Mouse (Mus musculus): ENCODE results near the gene 4921536K21Rik. TPM values are rescaled to one million over a fixed set of nuclear protein-coding genes. Genes with fewer than 3 reads are reported as not detected.

Gene 4921536K21Rik
- total RNA-seq (2023): 0.35 TPM

GRCm38 (mm10) chr11:3894406-3895281, at the start of gene 4921536K21Rik, which contains the start of gene Dusp18:
TSS of gene 4921536K21Rik (minus strand) at chr11:3895098.
TSS of gene Dusp18 (plus strand) at chr11:3895240.

DNA sequence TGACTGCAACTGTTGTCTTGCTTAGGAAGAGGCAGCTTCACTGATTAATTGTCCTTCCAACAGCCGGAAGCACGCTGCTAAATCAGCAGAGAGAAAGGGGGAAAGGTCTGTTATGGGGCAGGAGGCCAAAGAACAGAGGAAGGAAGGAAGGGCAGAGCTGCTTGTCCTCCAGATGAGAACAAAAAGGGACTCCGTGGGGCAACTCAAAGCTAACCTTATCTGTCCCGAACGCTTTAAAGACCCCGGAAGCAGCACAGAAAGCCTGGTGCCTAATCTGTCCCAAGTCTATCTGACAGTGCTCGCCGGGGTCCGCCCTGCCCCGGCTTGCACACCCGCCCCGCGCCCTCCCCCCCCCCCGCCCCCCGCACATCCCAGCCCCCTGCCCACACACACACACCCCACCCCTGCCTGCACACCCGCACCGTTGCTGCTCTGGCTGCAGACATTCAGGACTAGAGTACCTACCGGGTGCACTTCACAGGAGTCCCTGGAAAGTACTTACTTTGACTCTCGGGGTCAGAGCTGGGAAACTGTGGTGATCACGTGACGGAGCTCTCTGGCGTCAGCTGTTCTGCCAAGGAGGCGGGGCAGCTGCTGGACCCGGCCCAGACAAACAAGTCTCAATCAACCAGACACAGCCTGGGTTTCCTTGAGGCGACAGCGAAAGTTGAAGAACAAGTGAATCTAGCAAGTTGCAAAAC, 36.8 kb upstream of the 4921536K21Rik start, which contains the start of gene Tcn2:
Tcn2 (minus strand) TSS at position 649 of the 701 bp plus-strand sequence.

GRCm38 (mm10) chr11:3914109-3914840, 19.4 kb upstream of the 4921536K21Rik start, which contains the start of gene Slc35e4:
TSS of gene Slc35e4 (minus strand) at chr11:3914664.

GRCm38 (mm10) chr11:3863454-3864112, 31.3 kb downstream of the 4921536K21Rik start, which contains the start of gene Osbp2:
TSS of gene Osbp2 (minus strand) at chr11:3863903.

Other genes with a start within 250 kb of the 4921536K21Rik start
- gene Morc2a, start 245.9 kb downstream of the 4921536K21Rik start, total RNA-seq (2023): 64.4 TPM
- not detected for gene Osbp2, start 31.2 kb downstream of the 4921536K21Rik start, total RNA-seq (2023)
- 4.0 TPM for gene Dusp18, start 142 bp upstream of the 4921536K21Rik start, total RNA-seq (2023)
- gene Slc35e4, start 19.6 kb upstream of the 4921536K21Rik start, total RNA-seq (2023): 3.3 TPM
- gene Tcn2, start 37.1 kb upstream of the 4921536K21Rik start, total RNA-seq (2023): 12.4 TPM
- 64.9 TPM for gene Pes1, start 68.9 kb upstream of the 4921536K21Rik start, total RNA-seq (2023)
- not detected for gene 4930556J24Rik, start 81.7 kb upstream of the 4921536K21Rik start, total RNA-seq (2023)
- not detected for gene Gal3st1, start 88.5 kb upstream of the 4921536K21Rik start, total RNA-seq (2023)
- not detected for gene Sec14l4, start 136.4 kb upstream of the 4921536K21Rik start, total RNA-seq (2023)
- not detected for gene Sec14l3, start 169.7 kb upstream of the 4921536K21Rik start, total RNA-seq (2023)
- gene Mtfp1, start 200.3 kb upstream of the 4921536K21Rik start, total RNA-seq (2023): not detected
- gene Sec14l2, start 228.3 kb upstream of the 4921536K21Rik start, total RNA-seq (2023): 1.0 TPM
- gene Rnf215, start 240.1 kb upstream of the 4921536K21Rik start, total RNA-seq (2023): 29.4 TPM